Mouse (Mus musculus): ENCODE results near the gene Olr1. TPM values are rescaled to one million over a fixed set of nuclear protein-coding genes. Genes with fewer than 3 reads are reported as not detected.
"Not testable (repeated sequence)": the region's sequence is repeated elsewhere in the genome, so short reads cannot be mapped to it uniquely, and the experiment has no call there.

Gene Olr1
- total RNA-seq, 2 experiments from 2014 or later = 0.36 to 0.65 TPM

DNA sequence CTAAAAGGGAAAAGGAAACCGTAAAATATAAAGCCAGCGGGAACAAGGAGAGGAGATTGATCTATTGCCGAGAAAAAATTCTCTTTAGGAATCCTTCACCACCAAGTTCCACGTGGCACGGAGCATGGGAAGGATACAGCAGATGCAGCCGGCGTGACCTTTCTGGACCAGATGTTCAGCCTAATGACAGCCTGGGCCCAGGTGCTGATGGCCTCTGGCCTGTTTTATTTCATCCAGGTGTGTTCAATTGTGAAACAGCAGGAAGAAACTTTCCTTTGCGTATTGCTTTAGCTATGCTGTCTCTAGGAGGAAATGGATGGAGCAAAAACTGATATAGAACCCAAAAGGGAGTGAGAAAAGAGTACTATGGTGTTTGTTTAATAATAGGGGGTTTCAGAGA, 5.9 kb upstream of the Olr1 start:
- DNase-seq (ENCODE audit: low spot score in 2 of 2) = no peak

DNA sequence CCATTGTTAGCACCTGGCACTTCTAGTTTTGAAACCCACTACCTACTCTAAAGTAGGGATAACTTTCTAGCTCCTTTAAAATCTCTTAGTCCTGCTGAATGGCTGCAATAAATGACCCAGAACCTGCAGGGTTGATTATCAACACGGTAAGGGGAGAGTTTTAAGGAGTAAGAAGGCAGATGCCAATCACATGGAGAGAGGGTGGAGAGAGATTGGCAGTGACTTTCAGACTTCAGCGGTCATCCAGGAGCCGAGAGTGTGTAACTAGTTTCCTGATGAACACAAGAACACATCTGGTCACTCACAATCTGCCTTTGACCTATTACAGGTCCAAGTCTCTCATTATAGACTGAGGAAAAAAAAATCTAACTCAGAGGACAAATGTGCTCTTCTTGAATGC, 5.4 kb upstream of the Olr1 start, which contains the start of gene Tmem52b:
Gene Tmem52b, plus strand, starts transcription at position 189 of the 400 bp plus-strand sequence.
- DNase-seq (ENCODE audit: low spot score in 2 of 2) = no peak

DNA sequence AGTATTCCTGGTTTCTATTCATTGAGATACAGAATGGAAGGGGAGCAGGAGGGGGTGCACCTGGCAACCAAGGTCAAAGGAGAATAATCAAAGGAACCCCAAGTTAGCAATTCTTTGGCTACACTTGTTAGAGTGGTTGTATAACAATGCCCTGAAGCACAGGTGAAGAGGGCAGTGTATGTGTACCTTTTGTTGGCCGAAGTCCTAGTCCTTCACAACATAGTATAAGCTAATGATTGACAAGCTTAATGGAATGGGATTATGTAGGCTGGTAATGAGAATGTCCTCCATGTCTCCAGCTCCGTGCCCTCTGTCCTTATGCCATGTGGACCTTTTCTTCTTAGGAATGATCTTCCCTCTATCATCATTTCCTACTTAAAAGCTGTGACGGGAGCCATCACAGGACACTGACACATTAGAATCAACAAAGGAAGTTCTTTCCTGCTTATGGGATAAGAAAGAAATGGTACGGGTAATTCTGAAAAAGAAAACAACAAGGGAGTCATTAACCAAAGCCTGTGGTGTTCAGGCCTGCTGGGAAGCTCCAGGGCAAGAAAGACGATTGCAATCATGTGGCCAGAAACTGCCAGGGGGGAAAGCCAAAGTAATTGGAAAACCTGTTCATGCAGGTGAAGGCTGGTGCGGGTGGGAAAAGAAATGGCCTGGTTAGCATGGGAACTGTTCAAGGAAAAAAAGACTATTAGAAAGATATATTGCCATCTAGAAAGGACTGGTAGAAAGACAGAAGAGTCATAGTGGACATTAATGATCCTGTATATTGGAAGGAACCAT, 3.4 kb upstream of the Olr1 start:
- no peak for DNase-seq (ENCODE audit: low spot score in 2 of 2)

DNA sequence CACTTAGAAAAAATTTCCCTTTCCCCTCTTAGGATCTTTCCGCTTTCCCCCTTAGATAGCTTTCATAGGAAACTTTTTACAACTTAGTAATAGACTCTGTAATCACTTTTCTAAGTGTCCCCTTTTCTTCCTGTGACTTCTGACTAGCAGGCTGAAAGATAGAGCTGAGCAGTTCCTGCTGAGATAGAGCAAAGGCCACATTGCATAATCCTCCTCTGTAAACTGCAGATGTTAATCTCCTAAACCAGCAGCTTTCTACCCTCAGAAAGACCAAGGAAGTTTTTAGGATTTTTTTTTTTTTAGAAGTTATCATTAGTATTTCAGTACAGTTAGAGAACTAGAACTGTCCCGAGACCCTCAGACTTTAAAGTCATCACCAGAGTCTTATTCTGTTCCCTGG, 3.5 kb downstream of the Olr1 start:
- DNase-seq (ENCODE audit: low spot score in 2 of 2) = no peak

DNA sequence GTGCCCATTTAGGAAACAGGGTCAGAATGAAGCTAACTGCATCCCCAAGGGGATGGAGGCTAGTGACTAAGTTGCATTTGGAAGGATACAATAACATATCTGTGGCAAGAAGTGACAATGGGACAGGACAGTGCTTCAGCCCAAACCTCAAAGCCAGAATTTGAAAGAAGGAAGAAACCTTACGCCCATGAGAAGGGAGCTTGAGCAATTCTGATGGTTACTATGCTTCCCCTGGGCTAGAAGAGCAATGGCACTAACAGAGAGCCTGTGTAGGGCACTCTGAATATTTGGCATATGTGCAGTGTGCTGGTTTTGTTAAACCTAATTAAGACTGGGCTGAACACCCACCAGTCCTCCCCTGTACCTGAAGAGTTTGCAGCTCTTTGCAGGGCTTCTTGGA, 7.4 kb downstream of the Olr1 start:
- DNase-seq (ENCODE audit: low spot score in 2 of 2) = not testable (repeated sequence)

DNA sequence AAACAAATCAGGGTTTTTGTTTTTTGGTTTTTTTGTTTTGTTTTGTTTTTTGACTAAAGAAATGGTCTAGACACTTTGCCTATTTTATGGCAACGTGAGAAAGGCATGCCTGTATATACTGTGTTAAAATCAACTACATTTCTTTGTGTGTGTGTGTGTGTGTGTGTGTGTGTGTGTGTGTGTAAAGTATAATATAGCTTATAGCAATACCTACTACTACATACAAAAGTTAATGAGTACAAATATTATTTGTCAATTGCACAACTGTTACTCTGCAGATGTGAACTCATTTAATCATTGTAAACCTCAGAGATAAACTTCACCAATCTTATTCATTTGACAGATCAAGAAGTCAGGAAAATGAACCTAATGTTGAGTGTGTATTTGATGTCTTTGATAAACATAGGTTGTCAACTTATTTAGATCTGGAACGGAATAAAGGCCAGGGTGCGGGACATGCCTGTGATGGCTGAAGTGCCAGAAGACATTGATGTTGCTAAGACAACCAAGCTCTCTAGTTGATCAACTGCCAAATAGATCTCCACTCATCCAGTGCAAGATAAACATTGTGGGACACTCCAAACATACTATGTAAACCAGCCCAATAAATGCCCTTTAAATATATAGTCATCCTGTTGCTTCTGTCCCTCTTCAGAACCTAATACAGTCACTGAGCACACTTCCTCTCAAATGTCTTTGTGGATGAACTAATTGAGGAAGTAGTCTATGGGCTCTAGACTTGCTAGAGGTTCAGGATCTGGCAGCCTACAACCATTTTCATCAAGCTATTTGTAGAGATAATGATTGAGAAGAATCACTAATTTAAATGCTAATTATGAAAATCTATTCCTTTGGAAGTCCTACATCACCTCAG, 9.4 kb downstream of the Olr1 start:
- no peak for DNase-seq (ENCODE audit: low spot score in 2 of 2)

DNA sequence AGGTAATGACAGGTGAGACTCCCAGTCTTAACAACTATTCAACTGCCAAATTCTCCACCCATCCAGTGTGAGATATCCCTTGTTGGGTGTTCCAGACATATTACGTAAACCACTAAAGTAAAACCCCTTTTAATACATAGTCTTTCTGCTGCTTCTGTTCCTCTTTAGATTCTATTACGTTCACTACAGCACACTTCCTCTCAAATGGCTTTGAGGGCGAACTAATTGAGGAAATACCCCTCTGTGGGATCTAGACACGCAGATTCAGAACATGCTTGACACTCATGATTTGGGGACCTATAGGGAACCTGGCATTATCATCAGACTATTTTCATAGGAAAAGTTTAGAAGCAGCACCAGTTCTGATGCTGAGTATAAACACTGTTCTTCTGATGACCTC, 12.0 kb downstream of the Olr1 start:
- DNase-seq (ENCODE audit: low spot score in 2 of 2) = no peak

DNA sequence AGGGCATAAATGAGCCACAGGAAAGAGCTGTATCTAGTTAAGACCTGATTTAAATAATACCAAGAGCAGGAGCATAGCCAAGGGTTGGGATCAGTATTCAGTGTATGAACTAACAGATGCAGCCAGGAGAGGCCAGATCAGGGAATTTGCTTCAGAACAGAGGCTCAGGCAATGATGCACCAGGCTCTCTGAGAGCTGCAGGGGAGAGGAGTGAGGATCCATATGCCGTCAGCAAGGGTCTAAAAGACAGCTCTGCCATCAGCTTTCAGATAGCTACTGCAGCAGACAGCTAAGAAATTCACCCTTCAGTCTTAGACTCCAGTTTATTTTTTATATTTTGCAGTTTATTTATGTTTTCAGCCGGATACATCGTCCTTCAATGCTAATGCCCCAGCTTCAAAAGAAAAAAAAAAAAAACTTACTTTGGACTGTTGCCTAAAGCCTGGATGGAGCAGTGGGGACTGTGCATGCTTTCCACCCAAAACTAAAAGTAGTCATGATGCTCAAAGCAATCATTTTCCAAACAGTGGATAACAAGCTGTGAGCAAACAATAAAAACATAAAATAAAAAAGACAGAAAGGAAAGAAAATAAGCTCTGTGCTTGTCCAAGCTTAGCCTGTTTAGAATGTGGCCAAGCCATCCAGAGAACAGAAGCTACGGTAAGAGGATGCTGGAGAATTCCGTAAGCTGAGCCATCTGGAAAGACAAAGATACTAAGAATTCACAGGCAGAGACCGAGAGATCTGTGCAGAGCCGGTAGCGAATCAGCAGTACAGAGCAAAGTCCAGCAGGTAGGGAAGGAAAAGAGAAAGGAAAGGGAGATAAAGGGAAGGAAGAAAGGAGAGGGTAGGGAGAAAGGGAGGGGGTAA, 26.6 kb downstream of the Olr1 start:
- no peak for DNase-seq (ENCODE audit: low spot score in 2 of 2)

DNA sequence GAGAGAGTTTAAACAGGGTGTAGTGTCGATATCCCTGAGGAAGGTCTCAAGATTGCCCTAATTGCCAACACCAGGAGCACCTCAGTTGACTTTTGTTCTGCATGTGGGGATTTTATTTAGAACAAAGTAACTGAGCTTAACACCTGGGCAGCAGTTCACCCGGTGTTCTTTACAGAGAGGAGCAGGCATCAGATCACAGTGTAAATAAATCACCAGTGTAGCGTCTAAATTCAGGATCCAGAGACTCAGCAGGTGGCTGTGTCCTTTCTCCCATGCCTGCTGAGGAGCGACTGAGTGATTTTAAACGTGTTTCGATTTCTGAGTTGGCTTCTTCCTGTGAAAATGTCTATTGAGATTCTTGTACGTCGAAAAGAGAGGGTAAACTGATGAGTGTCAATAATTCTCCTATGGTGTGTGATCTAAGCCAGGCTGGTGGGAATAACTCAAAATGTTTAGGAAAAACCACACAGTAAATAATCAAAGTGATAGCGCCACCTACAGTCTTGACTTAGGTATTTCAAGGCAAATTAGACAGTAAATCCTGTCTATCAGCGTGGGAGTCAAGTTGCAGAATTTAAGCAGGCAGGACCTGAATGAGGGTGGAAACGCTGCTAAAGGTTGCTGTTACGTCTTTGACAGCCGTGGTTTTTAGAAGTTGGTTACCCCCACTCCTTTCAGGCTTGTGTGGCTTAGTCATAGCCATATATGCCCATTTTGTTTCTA, 30.4 kb downstream of the Olr1 start:
- no peak for DNase-seq (ENCODE audit: low spot score in 2 of 2)

DNA sequence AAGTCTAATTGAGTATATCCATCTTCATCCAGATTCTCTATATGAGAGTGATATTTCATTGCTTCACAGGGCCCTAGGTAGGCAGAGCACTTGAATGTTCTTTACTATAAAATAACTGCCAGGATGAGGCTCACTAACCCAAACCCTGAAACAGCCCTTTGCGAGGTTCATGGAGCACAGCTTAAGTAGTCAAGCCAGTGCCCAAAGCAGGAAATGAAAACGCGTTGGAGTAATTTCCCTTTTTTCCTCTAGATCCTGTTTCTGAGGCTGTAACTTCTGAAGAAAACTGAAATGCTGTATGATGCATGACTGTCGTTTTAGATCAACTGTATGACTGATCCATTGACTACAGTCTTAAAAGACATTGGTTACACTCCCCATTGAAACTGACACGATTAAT, 34.3 kb downstream of the Olr1 start:
- DNase-seq (ENCODE audit: low spot score in 2 of 2) = no peak

DNA sequence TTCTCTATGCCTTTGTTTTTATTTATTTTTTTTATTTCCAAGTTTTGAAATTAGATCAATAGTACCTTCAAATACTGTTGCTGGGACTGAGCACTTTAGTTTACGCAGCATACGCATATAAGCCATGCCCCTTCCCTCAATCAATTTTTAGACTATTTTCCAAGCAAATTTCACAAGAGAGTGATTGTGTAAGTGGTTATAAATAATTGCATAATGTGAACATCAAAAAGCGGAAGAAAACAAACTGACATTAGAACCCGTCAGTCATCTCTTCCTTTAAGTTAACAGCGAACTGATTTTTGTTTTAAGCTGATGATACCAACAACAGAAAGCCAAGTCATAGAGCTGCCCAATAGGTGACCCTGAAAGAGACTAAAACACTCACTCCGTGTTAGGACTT, 35.6 kb downstream of the Olr1 start:
- DNase-seq (ENCODE audit: low spot score in 2 of 2) = no peak

DNA sequence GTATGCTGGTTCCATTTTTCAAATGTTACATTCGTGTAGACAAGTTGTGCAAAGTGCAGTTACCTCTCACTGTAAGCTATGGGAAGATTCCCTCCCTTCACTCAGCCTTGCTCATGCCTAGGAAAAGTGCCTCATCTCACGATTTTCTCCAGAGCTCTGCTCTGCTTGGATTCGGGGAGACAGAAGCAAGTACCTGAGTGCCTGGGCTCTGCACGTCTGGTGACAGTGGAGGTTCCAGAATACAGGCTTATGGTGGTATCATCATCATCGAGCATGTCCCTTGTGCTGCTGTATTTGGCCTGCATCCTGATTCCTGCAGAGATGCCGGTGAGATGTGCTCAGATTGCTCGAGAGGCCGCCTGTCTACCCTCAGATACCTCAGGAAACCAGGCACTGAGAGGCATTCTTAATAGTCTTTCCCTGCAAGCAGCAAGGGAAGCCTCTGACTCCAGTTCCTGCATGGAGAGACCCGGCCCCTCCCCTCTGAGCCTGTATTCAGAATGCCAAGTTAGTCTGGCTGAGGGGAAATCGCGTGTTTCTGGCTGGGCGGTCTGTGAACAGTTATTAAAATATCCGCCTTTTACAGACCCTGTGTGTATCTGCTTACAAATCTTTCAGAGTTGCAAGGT, 55.4 kb downstream of the Olr1 start, which contains the start of gene Clec1a:
Gene Clec1a, minus strand, starts transcription at position 590 of the 629 bp plus-strand sequence.
- no peak for DNase-seq (ENCODE audit: low spot score in 2 of 2)

DNA sequence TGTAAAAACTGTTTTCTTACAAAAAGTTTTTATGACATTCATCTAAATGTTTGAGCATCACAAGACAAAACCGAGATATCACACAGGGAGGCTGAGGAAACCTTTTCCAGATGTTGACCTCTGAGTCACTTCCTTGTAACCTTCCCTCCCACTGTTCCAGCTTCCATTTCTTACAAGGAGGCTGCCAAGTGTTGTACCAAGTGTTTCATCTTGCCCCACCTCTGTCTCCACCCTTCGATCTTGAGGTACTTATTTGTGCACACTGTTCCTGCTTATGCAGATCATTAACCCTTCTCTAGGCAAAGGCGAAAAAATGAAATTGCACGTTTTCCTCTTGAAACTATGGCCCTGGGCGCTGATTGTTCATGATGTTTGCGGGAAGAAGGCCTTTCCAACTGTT, 57.2 kb downstream of the Olr1 start:
- no peak for DNase-seq (ENCODE audit: low spot score in 2 of 2)

DNA sequence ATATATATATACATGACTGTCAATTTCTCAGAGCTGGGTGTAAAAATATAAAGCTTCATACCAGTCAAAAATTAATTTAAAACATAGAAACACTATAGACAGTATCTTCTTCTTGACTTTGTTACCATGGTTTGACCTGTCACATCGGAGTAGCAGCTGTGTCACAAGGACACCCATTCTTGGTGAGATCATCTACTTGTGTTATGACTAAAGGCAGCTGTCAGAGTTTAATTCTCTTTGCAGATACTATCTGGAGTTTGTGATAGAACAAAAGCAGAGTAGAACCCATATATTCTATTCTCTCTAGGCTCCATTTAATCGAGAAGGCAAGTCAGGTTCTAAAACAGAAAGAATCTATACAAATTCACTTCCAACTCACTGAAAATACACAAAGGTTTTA, 68.9 kb downstream of the Olr1 start:
- DNase-seq (ENCODE audit: low spot score in 2 of 2) = no peak

DNA sequence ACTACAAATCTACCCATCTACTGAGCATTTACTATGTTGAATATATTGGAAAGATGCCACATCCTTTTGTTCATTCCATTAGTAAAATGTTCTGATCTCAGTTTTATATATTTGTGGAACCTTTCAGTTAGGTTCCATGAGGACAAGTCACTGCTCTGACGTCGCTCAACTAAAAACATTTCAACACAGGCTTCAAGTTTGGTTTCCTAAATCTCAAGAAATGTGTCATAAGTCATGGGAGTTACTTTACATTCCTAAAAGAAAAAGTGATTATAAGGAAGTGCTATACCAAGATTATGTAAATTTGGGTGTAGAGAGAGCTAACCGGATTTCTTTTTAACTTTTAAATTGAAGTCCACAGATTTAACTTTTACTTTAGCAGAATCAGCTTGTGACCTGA, 70.9 kb downstream of the Olr1 start:
- no peak for DNase-seq (ENCODE audit: low spot score in 2 of 2)

Other genes starting within 250 kb of the Olr1 start
- gene Cd69, start 231.7 kb downstream of the Olr1 start, total RNA-seq (2021) = under 1 TPM in 1 of 2 experiments, not detected in 1; 0.34 TPM
- gene 4922502D21Rik, start 175.4 kb downstream of the Olr1 start, total RNA-seq (2021) = not detected
- gene Clec12a, start 164.5 kb downstream of the Olr1 start, total RNA-seq (2021) = 1 to 10 TPM; 1.1 to 2.0 TPM
- under 1 TPM in 1 of 2 experiments, not detected in 1; 0.31 TPM for gene Clec12b, start 121.3 kb downstream of the Olr1 start, total RNA-seq (2021)
- 1 to 10 TPM; 2.2 to 3.9 TPM for gene Clec1b, start 109.9 kb downstream of the Olr1 start, total RNA-seq (2021)
- under 1 TPM; 0.31 to 0.40 TPM for gene Clec9a, start 98.3 kb downstream of the Olr1 start, total RNA-seq (2021)
- gene Clec1a, start 55.2 kb downstream of the Olr1 start, total RNA-seq (2021) = 10 to 100 TPM in 1 of 2 experiments, 1 to 10 TPM in 1; 9.2 to 11.1 TPM
- gene Tmem52b, start 5.4 kb upstream of the Olr1 start, total RNA-seq (2021) = 10 to 100 TPM in 1 of 2 experiments, under 1 TPM in 1; 0.96 to 31.1 TPM
- gene Gabarapl1, start 26.0 kb upstream of the Olr1 start, total RNA-seq (2021) = 100 to 1,000 TPM; 135 to 141 TPM
- gene Klre1, start 70.7 kb upstream of the Olr1 start, total RNA-seq (2021) = not detected
- gene Klrd1, start 84.6 kb upstream of the Olr1 start, total RNA-seq (2021) = 1 to 10 TPM in 1 of 2 experiments, under 1 TPM in 1; 0.56 to 1.1 TPM
- under 1 TPM; 0.25 to 0.34 TPM for gene Klrk1, start 116.7 kb upstream of the Olr1 start, total RNA-seq (2021)
- not detected for gene Klrc3, start 136.2 kb upstream of the Olr1 start, total RNA-seq (2021)
- not detected for gene Klrc2, start 153.5 kb upstream of the Olr1 start, total RNA-seq (2021)
- under 1 TPM in 1 of 2 experiments, not detected in 1; 0.14 TPM for gene Klrc1, start 171.8 kb upstream of the Olr1 start, total RNA-seq (2021)
- gene Klri1, start 210.0 kb upstream of the Olr1 start, total RNA-seq (2021) = not detected
- not detected for gene Klri2, start 233.3 kb upstream of the Olr1 start, total RNA-seq (2021)

Measured in adrenal gland, postnatal 4 days (tissue).